Mouse (Mus musculus): Measurements from ENCODE around the gene Serhl. TPM values are rescaled to one million over a fixed set of nuclear protein-coding genes. Genes with fewer than 3 reads are reported as not detected.

Gene Serhl
- polyA plus RNA-seq, 1 experiment from 2014 or later = 20.1 TPM

DNA sequence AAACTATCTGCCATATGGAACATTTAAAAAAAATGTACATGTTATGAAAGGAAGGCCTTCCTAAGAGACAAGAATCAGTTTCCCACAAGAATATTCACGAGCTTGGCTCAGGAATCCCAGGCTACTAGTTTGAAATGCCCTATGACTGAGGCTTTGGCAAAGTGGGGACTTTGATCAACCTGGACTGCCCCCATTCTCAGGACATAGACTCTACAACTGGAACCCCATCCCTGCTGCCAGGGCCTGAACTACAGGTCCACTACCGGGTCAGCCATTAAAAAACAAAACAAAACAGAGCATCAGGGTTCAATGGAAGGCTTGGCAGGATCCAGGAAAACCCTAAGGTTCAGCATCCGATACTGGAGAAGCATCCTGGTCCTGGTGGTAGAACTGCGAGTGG, 61.4 kb downstream of the Serhl start:
- H3K4me1 ChIP-seq (replicated peaks) = peaks cover 41% of the 10 kb centered on the region
- H3K9me3 ChIP-seq (replicated peaks) = no peaks in the 10 kb centered on the region
- no peaks in the 10 kb centered on the region for H3K27me3 ChIP-seq
- 0 out of 2 replicates have a peak overlapping the region, but pooled peaks have one; percentile 9 for H3K4me2 ChIP-seq
- DNase-seq (no peak), ATAC-seq (ENCODE audit: low read depth) (no peak)
- peak overlapping the region; percentile 95 for H3K27ac ChIP-seq
- H3K4me3 ChIP-seq (replicated peaks) = no peak overlapping the region
- peaks cover 50% of the 10 kb centered on the region for H3K36me3 ChIP-seq
- H3K9ac ChIP-seq = peak overlapping the region; percentile 46; the same call in 1 of the 2 replicates
- WGBS (ENCODE audit: insufficient replicate concordance) = 79% methylated on average over 4 of the region's 4 CpGs

DNA sequence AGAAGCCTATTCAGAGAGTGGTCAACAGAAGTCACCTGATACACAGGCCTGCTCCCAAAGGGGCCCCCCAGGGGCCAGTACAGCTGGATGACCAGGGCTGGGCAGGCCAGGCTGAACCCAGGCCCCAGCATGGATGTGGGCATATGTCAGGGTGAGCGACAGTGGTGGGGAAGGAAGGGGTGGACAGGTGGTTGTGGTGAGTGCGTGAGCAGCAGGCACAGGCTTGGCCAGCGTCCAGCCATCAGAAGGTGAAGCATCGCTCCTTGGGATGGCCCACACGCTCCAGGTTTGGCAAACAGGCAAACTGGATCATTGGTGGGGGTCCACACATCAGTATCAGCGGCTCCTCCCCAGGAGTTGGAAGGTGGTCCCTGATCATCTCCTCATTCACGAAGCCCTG, 65.0 kb downstream of the Serhl start:
- Histone ChIP-seq H3K27me3 (no peaks in the 10 kb centered on the region), H3K4me2 (no peak overlapping the region), H3K4me1 (replicated peaks) (peaks cover 35% of the 10 kb centered on the region), H3K4me3 (replicated peaks) (no peak overlapping the region), H3K9me3 (replicated peaks) (no peaks in the 10 kb centered on the region), H3K27ac (no peak overlapping the region), H3K9ac (no peak overlapping the region), H3K36me3 (peaks cover 66% of the 10 kb centered on the region)
- WGBS (ENCODE audit: insufficient replicate concordance) = 94% methylated on average over 7 of the region's 7 CpGs
- ATAC-seq (ENCODE audit: low read depth) (no peak), DNase-seq (no peak)

DNA sequence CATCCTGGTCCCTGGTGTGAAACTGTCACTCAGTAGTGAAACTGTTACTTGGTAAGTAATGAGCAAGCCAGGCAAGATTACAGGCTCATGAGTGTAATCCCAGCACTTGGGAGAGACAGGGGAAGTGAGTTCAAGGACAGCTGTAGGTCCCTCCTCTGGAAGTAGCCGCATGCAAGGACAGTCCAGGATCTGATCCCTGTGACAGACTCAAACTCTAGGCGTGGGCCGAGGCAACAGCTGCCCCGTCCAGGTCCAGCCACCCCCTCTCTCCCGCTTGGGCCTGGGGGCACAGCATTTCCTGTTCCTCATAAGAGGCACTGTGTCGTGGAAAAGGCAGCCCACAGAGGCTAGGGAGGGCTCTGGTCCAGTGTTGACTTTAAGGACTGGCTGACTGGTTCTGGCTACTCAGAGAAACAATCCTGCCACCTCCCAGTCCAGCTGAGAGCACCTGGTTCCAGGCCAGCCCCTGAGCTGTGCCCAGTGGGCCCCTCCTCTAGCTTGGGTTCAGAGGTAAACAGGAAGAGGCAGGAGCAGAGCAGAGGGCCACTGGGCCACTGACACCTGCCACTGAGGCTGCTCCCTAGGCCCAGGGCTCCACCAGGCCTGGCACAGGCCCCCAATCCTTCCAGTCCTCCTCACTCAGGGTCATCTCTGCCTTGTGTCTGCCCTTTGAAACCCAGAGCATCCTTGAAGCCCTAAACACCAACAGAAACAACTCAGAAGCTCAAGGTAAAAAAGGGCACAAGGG, 66.5 kb downstream of the Serhl start:
- H3K9ac ChIP-seq = no peak overlapping the region
- no peak overlapping the region for H3K4me2 ChIP-seq
- no peak for ATAC-seq (ENCODE audit: low read depth)
- peaks cover 39% of the 10 kb centered on the region for H3K4me1 ChIP-seq (replicated peaks)
- H3K27ac ChIP-seq = peak overlapping the region; percentile 27; the same call in 1 of the 2 replicates
- H3K27me3 ChIP-seq = no peaks in the 10 kb centered on the region
- no peaks in the 10 kb centered on the region for H3K9me3 ChIP-seq (replicated peaks)
- WGBS (ENCODE audit: insufficient replicate concordance) = 68% methylated on average over 6 of the region's 6 CpGs
- peaks cover 82% of the 10 kb centered on the region for H3K36me3 ChIP-seq
- no peak for DNase-seq
- no peak overlapping the region for H3K4me3 ChIP-seq (replicated peaks)

DNA sequence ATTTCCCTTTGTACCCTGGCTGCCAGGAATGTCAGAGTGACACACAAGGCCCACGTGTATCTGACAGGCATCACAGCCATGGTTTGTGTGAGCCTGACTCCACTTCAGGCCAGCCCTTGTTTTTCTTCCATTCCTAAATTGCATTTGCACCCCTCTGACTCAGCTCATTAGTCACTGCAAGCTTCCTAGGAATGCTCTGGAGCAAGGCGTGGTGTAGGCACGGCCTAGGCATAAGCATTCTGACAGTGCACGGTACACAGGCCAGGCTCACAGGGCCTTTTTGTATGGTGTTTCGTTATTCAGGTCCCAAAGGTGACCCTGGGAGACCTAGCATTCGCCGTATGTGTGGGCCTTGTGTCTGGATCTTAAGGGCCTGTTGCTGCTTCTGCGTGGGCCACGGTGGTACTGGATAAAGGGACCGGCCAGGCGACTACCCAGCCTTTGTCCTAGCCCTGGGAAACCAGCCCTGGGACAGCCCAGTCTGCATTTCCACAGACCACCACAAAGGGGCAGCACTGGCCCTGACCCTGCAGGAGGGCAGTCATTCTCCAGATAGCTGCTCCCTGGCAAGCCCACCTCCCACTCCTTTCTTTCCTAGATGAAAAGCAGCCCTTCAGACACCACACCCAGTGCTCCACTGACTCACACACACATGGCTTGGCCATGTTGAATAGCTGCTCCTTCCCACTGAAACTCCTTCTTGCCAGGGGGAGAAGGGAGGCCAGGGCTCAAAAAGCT, 67.8 kb downstream of the Serhl start:
- H3K9me3 ChIP-seq (replicated peaks) = no peaks in the 10 kb centered on the region
- peaks cover 94% of the 10 kb centered on the region for H3K36me3 ChIP-seq
- peaks cover 47% of the 10 kb centered on the region for H3K4me1 ChIP-seq (replicated peaks)
- no peak overlapping the region for H3K9ac ChIP-seq
- peak; percentile 42 for DNase-seq
- 76% methylated on average over 11 of the region's 11 CpGs for WGBS (ENCODE audit: insufficient replicate concordance)
- no peak for ATAC-seq (ENCODE audit: low read depth)
- H3K27me3 ChIP-seq = no peaks in the 10 kb centered on the region
- no peak overlapping the region for H3K4me3 ChIP-seq (replicated peaks)
- H3K4me2 ChIP-seq = no peak overlapping the region
- peak overlapping the region; percentile 14; the same call in 1 of the 2 replicates for H3K27ac ChIP-seq

DNA sequence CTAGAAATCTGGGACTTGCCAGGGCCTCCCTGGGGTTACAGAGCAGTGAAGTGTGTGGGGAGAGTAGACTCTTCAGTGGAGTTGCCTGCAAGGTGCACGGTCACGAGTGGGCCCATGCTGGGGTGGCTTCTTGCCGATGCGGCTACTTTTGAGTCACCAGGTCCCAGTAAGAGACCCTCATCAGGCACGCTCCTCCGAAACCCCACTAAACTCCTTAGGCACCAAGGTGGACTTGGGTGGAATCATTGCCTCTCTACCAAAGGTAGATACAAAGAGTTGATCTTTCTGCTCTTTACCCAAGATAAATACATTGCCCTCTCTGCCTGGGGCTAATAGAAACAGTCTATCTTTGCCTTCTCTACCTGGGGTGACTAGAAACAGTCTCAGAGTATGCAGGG, 68.4 kb downstream of the Serhl start:
- H3K36me3 ChIP-seq = peaks cover 99% of the 10 kb centered on the region
- DNase-seq (no peak), ATAC-seq (ENCODE audit: low read depth) (no peak)
- H3K9me3 ChIP-seq (replicated peaks) = no peaks in the 10 kb centered on the region
- no peaks in the 10 kb centered on the region for H3K27me3 ChIP-seq
- peak overlapping the region; percentile 32 for H3K27ac ChIP-seq
- no peak overlapping the region for H3K4me3 ChIP-seq (replicated peaks)
- H3K9ac ChIP-seq = no peak overlapping the region
- peaks cover 53% of the 10 kb centered on the region for H3K4me1 ChIP-seq (replicated peaks)
- 92% methylated on average over 6 of the region's 6 CpGs for WGBS (ENCODE audit: insufficient replicate concordance)
- no peak overlapping the region for H3K4me2 ChIP-seq

DNA sequence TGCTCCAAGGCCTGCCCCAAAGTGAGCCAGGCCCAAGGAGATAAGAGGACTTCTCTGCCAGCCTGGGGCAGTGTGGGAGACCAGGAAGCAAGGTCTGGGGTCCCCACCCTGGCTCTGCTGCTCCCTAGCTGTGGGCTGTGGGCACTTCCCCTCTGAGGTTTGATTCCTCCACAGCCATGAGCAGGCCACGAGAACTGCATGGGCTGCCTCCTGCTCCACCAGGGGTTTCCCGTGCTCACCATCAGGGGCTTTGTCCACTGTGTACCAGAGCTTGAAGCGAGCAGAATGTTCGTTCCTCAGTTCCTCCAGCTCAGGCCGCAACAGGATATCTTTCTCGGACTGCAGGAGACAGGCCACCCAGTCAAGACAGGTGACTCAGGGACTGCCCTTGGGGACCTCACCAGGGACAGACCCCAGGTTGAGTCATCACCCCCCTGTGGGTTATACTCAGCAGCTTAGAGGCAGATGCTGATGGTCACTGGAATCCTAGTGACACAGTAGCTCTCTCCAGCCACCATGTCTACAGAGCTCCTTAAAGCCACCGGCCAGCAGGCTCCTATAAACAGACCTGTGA, 69.4 kb downstream of the Serhl start:
- H3K36me3 ChIP-seq = peaks cover 99% of the 10 kb centered on the region
- H3K4me3 ChIP-seq (replicated peaks) = no peak overlapping the region
- ATAC-seq (ENCODE audit: low read depth) (0 out of 2 replicates have a peak, but pooled peaks have one; percentile 6), DNase-seq (no peak)
- no peak overlapping the region for H3K4me2 ChIP-seq
- H3K27ac ChIP-seq = peak overlapping the region; percentile 32
- no peak overlapping the region for H3K9ac ChIP-seq
- H3K27me3 ChIP-seq = no peaks in the 10 kb centered on the region
- peaks cover 62% of the 10 kb centered on the region for H3K4me1 ChIP-seq (replicated peaks)
- 78% methylated on average over 7 of the region's 7 CpGs for WGBS (ENCODE audit: insufficient replicate concordance)
- H3K9me3 ChIP-seq (replicated peaks) = no peaks in the 10 kb centered on the region

DNA sequence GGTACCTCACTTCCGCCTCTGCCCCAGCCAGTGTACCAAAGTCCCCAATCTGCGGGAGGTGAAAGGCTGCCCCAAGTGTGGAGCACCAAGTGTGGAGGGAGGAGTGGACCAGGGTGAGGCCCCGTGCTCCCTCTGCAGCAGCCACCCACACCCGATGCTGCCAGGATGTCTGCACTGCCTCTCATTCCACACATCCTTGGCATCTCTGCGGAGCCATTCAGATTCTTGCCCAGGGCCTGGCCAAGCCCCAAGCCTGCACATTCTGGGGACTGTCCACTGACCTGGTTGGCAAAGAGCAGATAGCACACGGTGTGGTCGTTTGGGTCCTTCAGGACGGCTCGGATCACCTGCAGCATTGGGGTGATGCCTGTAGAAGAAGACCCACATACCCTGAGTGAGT, 70.5 kb downstream of the Serhl start:
- no peak for ATAC-seq (ENCODE audit: low read depth)
- no peak overlapping the region for H3K4me3 ChIP-seq (replicated peaks)
- no peaks in the 10 kb centered on the region for H3K27me3 ChIP-seq
- WGBS (ENCODE audit: insufficient replicate concordance) = 89% methylated on average over 9 of the region's 9 CpGs
- no peak overlapping the region for H3K4me2 ChIP-seq
- peaks cover 68% of the 10 kb centered on the region for H3K4me1 ChIP-seq (replicated peaks)
- H3K9ac ChIP-seq = no peak overlapping the region
- no peaks in the 10 kb centered on the region for H3K9me3 ChIP-seq (replicated peaks)
- no peak for DNase-seq
- peaks cover 93% of the 10 kb centered on the region for H3K36me3 ChIP-seq
- H3K27ac ChIP-seq = peak overlapping the region; percentile 47; the same call in 1 of the 2 replicates

DNA sequence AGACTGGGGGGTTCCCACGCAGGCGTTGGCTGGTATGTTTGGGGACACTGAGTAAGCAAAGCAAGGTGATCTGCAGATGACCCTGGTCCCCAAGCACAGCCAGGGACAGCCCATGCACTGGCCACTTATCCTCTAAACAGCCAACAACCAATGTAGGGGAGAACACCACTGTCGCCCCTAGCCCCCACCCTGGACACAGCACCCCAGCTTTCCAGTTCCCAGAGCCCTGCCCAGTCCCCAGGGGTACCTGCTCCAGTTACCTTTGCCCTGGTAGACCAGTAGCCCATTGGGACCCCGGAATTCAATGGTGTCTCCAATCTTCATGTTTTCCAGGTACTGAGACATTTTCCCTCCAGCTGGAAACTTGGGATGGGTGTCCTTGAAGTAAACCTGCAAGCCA, 71.3 kb downstream of the Serhl start:
- Histone ChIP-seq H3K4me2 (no peak overlapping the region), H3K36me3 (peaks cover 91% of the 10 kb centered on the region), H3K27ac (no peak overlapping the region), H3K4me1 (replicated peaks) (peaks cover 75% of the 10 kb centered on the region), H3K9me3 (replicated peaks) (no peaks in the 10 kb centered on the region), H3K4me3 (replicated peaks) (no peak overlapping the region), H3K27me3 (no peaks in the 10 kb centered on the region), H3K9ac (no peak overlapping the region)
- DNase-seq (no peak), ATAC-seq (ENCODE audit: low read depth) (no peak)
- WGBS (ENCODE audit: insufficient replicate concordance) = 94% methylated on average over 4 of the region's 4 CpGs

DNA sequence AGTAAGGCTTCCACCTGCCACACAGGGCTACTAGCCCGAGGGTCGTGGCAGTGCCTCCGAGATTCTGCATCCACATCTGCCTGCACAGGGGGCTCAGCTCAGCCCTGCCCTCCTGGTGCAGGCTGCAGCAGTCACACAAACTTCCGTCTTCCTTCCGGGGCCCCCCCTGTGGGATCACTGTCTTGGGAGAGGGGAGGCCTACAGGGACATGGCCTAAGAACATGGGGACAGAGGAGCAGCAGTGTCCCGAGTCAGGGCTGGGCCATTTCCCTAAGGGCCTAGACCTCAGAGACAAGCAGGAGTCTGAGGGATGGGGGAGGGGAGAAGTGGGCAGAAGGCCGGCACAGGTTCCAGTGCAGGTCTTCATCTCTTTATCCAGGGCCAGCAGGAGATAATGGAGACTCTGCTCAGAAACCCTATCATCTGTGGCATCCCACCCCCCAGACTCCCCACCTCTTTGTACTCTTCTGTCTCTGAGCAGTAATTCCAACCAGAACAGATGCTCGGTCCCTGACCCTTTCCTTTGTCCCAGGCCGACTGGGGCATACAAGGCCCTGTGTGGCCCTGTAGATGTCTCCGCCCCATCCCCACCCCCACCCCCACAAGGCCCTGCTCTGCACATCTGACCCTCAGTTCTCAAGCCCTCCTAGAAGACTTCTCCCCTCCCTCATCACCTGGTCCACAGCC, 71.9 kb downstream of the Serhl start:
- Histone ChIP-seq H3K27me3 (no peaks in the 10 kb centered on the region), H3K4me3 (replicated peaks) (no peak overlapping the region), H3K4me1 (replicated peaks) (peaks cover 77% of the 10 kb centered on the region), H3K9ac (peak overlapping the region; percentile 17; the same call in 1 of the 2 replicates), H3K9me3 (replicated peaks) (no peaks in the 10 kb centered on the region), H3K36me3 (peaks cover 91% of the 10 kb centered on the region), H3K4me2 (no peak overlapping the region), H3K27ac (no peak overlapping the region)
- no peak for DNase-seq
- ATAC-seq (ENCODE audit: low read depth) = no peak
- WGBS (ENCODE audit: insufficient replicate concordance) = 80% methylated on average over 10 of the region's 10 CpGs

DNA sequence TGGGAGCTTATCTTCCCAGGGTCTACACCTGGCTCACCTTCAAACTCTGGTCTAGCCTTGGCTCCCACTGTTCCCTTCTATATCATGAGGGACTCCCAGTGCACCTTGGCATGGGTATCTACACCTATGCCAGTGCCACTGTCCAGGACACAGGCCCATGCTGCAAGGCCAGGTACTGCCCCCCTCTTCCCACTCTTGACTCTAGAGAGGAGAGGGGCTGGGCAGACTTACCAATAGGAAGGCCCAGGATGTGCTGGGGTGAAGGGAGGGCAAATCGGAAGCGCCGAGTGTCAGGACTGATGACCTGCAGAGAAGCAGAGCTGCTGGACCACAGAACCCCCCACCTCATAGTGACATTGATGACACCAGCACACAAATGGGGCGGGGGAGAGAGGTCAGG, 72.7 kb downstream of the Serhl start:
- Histone ChIP-seq H3K9ac (0 out of 2 replicates have a peak overlapping the region, but pooled peaks have one; percentile 27), H3K9me3 (replicated peaks) (no peaks in the 10 kb centered on the region), H3K4me1 (replicated peaks) (peaks cover 85% of the 10 kb centered on the region), H3K4me3 (replicated peaks) (no peak overlapping the region), H3K4me2 (no peak overlapping the region), H3K27me3 (no peaks in the 10 kb centered on the region), H3K27ac (peak overlapping the region; percentile 58; the same call in 1 of the 2 replicates), H3K36me3 (peaks cover 91% of the 10 kb centered on the region)
- 92% methylated on average over 4 of the region's 4 CpGs for WGBS (ENCODE audit: insufficient replicate concordance)
- ATAC-seq (ENCODE audit: low read depth) = no peak
- no peak for DNase-seq
